Mouse (Mus musculus) spleen, adult 2 months (tissue): ENCODE results near the gene Tbx21. TPM values are rescaled to one million over a fixed set of nuclear protein-coding genes. Genes with fewer than 3 reads are reported as not detected.

Source experiments
- DNase-seq, 2 experiments: peaks; one replicate each; pipeline versions ENCODE4 v3.0.0 to v3.0.0-alpha.2; 2012 to 2021; ENCODE audit warnings: low spot score in 2 of 2, low read depth in 1 of 2
- H3K27ac ChIP-seq: fragments of 200-500 bp; 2 replicates; pipeline ENCODE4 v1.5.1; 2012; ENCODE audit warnings: low read length, inconsistent platforms; ENCODE audit not compliant: insufficient read depth
- H3K27me3 ChIP-seq: fragments of 200-500 bp; 2 replicates; pipeline ENCODE4 v1.6.1; 2012; ENCODE audit warnings: mild to moderate bottlenecking, moderate library complexity, low read length, inconsistent platforms; ENCODE audit not compliant: control insufficient read depth, insufficient read depth
- H3K36me3 ChIP-seq: fragments of 200-500 bp; 2 replicates; pipeline ENCODE4 v1.6.1; 2012; ENCODE audit warnings: mild to moderate bottlenecking, low read length, inconsistent platforms; ENCODE audit not compliant: control insufficient read depth, insufficient read depth
- H3K4me1 ChIP-seq: fragments of 200-500 bp; 2 replicates; pipeline ENCODE4 v1.6.1; 2011; ENCODE audit warnings: inconsistent platforms; ENCODE audit not compliant: control insufficient read depth, insufficient read depth, insufficient read length
- H3K4me3 ChIP-seq: fragments of 200-500 bp; 2 replicates; pipeline ENCODE4 v1.5.1; 2011; ENCODE audit warnings: mild to moderate bottlenecking, inconsistent platforms; ENCODE audit not compliant: insufficient read depth, insufficient read length; ENCODE audit errors: extremely low read depth
- CTCF ChIP-seq: fragments of 200-500 bp; IDR thresholded peaks from 2 replicates; pipeline ENCODE4 v1.5.1; 2011; ENCODE audit warnings: mild to moderate bottlenecking, inconsistent platforms; ENCODE audit not compliant: insufficient read depth, insufficient read length, insufficient replicate concordance; ENCODE audit errors: extremely low read depth
- POLR2A ChIP-seq: fragments of 200-500 bp; IDR thresholded peaks from 2 replicates; pipeline ENCODE4 v1.6.1; 2011; ENCODE audit warnings: low read depth, low read length, inconsistent platforms
- WGBS: fragments of 180-500 bp; shearing (Covaris S2); methylation state at CpG from one replicate; pipeline ENCODE4 v1.1.7; 2018; 5-methylcytosine and 5-hydroxymethylcytosine counted together
- polyA plus RNA-seq: library from polyadenylated mRNA; depleted of rRNA; stranded (reverse); fragments of >200 nt; gene quantifications from 2 replicates; pipeline ENCODE4 v1.2.3, GENCODE M21; 2012

The Tbx21 gene
- polyA plus RNA-seq, 1 experiment: 10.9 TPM

DNA sequence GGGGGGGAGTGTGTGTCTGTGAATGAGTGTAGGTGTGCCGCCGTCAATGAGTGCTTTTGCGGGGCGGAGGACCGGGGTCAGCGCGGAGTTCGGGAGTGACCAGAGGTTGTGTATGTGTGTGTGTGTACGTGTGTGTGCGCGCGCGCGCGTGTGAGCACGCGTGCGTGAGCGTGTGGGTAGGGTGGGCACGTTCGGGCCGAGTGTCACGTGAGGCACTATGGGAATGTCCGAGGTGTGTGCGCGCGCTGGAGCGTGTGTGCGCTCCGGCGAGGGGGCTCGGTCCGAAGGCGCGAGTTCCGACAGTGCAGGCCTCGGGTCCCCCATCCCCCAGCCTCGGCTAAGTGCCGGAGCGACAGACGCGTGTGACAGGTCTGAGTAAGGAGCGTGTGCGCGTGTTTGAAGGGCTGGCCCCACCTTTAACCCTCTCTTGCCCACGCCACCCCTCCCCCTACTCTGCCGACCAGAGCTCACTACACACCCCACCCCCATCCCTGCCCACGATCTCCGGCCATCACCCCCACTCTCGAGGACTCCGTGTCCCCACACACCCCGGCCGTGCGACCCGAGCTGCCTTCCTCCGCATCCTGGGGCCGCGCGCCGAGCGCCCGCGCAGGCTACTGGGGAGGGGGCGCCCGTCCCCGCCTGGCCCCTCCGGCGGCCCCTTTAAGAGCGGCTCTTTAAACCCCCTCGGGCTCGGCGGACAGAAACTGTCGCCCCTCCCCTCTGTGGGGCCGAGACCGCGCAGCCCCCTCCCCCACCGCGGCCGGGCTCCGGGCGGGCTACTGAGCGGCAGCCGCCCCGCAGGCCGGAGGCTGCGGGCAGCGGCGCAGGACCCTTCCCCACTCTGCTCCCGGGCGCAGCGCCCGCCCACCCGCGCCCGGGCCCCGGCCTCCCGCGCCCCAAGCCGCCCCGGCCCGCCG, 35.5 kb upstream of the Tbx21 start:
- no peak for DNase-seq
- WGBS: 1% methylated on average over 78 of the region's 102 CpGs
- H3K36me3 ChIP-seq: no peaks in the 10 kb centered on the region
- H3K27ac ChIP-seq: peak overlapping the region; percentile 61
- TF ChIP-seq POLR2A: no peak
- no peak for TF ChIP-seq CTCF
- H3K4me3 ChIP-seq: peak overlapping the region; percentile 53
- H3K27me3 ChIP-seq: peaks cover 15% of the 10 kb centered on the region
- H3K4me1 ChIP-seq: peaks cover 14% of the 10 kb centered on the region

DNA sequence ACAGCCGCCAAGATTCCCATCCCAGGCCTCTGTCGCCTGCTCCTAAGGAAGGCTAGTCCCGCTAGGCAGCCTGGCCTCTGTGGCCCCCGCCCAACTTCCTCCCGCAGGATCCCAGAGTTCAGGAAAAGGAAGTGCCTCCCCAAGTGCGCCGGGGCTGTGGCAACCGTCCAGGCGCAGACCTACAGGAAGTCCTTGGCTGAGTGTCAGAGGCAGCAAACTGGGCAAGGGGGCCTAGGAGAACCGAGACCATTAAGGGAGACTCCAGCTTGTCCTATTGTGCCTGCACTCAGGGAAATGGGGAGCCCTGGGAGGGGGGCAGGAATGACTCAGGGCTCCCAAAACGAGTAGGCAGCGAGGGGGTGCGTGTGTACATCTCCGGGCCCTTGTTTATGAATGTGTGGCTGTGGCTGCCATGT, 34.9 kb upstream of the Tbx21 start:
- no peaks in the 10 kb centered on the region for H3K36me3 ChIP-seq
- 8% methylated on average over 14 of the region's 14 CpGs for WGBS
- H3K4me1 ChIP-seq: peaks cover 14% of the 10 kb centered on the region
- TF ChIP-seq POLR2A: no peak; the same call in 1 of the 2 replicates
- no peak for TF ChIP-seq CTCF
- H3K27ac ChIP-seq: peak overlapping the region; percentile 69
- peaks cover 15% of the 10 kb centered on the region for H3K27me3 ChIP-seq
- peak overlapping the region; percentile 53; the same call in 1 of the 2 replicates for H3K4me3 ChIP-seq
- no peak for DNase-seq

DNA sequence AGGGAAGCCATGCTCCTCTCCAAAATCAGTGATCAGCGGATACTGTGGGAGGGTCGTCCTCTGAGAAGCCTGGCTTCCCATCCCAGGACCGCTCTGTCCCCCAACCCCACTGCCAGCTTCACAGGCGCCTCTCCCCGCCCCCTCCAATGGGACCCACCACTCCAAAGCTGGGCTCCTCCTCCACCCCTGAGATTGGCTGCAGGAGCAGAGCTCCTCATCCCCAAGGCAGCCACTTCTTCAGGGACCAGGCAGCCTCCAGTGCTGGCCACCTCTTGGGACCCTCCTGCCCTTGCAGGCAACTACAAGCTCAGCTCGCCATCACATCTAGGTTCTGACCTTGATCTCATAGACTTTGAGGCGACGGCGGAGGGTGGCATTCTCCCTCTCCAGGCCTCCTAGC, 33.9 kb upstream of the Tbx21 start:
- Histone ChIP-seq H3K27ac (0 out of 2 replicates have a peak overlapping the region, but pooled peaks have one; percentile 69), H3K36me3 (no peaks in the 10 kb centered on the region), H3K4me3 (no peak overlapping the region), H3K27me3 (peaks cover 15% of the 10 kb centered on the region), H3K4me1 (peaks cover 17% of the 10 kb centered on the region)
- TF ChIP-seq CTCF: no peak
- no peak for TF ChIP-seq POLR2A
- 90% methylated on average over 9 of the region's 9 CpGs for WGBS
- DNase-seq: no peak

DNA sequence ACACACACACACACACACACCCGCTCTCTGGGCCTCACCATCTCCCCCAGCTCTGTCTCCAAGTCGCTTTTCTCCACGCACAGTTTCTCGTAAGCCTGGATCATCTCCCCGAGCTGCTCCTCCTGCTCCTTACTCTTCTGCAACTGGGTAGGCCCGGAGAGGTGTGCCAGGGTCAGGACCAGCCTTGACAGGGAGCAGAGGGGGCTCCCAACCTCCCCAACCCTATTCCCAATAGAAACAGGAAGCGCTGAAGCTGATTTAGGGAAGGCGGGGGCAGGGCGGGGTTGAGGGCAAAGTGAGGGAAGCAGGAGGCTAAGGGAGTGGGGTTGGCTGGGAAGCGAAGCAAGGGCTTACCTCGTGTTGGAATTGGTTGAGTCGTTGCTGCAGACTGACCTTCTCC, 33.5 kb upstream of the Tbx21 start:
- 78% methylated on average over 12 of the region's 12 CpGs for WGBS
- TF ChIP-seq POLR2A (no peak), CTCF (no peak)
- DNase-seq: no peak
- Histone ChIP-seq H3K27me3 (peaks cover 15% of the 10 kb centered on the region), H3K27ac (no peak overlapping the region), H3K4me3 (no peak overlapping the region), H3K36me3 (no peaks in the 10 kb centered on the region), H3K4me1 (peaks cover 21% of the 10 kb centered on the region)

DNA sequence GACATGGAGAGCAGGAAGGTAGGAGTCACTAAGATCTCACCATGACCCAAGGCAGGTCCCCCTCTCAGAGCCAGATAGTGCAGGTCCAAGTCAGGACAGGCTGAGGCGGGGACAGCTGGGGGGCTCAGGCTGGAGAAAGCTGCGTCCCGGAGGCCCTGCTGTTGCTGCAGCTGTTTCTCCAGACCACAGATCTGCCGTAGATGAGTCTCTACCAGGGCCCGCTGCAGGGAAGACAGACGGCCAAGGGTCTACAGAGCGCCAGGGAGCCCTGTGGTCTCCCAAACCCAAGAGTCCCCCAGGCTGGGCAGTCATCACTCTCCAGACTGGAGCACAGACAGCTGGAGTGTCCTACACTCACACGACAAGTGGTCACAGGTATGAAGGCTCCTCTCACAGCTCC, 32.2 kb upstream of the Tbx21 start:
- H3K27me3 ChIP-seq: peaks cover 14% of the 10 kb centered on the region
- H3K4me1 ChIP-seq: peaks cover 33% of the 10 kb centered on the region
- no peak overlapping the region for H3K4me3 ChIP-seq
- WGBS: 53% methylated on average over 8 of the region's 8 CpGs
- TF ChIP-seq POLR2A (no peak), CTCF (no peak)
- no peak overlapping the region for H3K27ac ChIP-seq
- no peaks in the 10 kb centered on the region for H3K36me3 ChIP-seq
- DNase-seq: no peak

DNA sequence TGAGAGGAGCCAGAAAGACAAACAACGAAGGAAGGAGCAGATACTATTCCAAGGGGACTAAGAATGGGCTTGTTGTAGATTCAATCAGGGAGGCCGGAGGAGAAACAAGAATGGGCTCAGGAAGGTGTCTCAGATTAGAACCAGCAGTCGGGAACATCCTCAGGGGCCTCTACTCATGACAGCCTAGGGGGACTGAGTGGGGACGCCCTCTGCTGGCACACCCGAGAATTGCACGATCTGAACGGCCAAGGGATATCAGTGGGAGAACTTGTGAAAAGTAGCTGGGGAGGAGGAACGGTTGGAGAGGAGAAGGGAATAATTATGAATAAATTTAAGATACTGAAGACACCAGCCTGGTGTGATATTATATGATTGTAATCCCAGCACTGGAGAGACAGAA, 31.6 kb upstream of the Tbx21 start:
- Histone ChIP-seq H3K27me3 (peaks cover 12% of the 10 kb centered on the region), H3K36me3 (no peaks in the 10 kb centered on the region), H3K4me1 (peaks cover 38% of the 10 kb centered on the region), H3K4me3 (no peak overlapping the region), H3K27ac (no peak overlapping the region)
- DNase-seq: peak in 1 of 2 experiments; percentile 74
- TF ChIP-seq POLR2A (no peak), CTCF (peak; percentile 96)
- 23% methylated on average over 8 of the region's 8 CpGs for WGBS

DNA sequence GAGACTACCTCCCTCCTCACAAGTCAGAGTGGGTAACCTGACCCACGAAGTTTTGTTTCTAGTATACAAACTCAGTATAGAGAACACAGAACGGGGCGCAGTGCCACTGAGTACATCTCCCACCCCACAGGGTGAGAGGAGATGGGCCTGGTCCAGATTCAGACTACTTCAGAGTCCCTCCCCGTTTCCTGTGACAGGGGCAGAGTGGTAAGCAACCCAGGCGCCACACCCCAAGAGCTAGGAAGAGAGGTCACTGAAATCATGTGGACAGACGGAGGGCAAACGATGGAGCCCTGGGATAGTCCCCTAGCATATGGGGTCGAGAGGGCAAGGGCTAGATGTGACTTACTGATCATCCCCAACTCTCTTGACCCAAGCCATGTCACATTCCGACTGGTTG, 30.8 kb upstream of the Tbx21 start:
- TF ChIP-seq POLR2A (no peak), CTCF (no peak)
- WGBS: 77% methylated on average over 9 of the region's 9 CpGs
- peaks cover 43% of the 10 kb centered on the region for H3K4me1 ChIP-seq
- no peak overlapping the region for H3K4me3 ChIP-seq
- H3K27ac ChIP-seq: peak overlapping the region; percentile 85
- H3K27me3 ChIP-seq: peaks cover 5% of the 10 kb centered on the region
- no peaks in the 10 kb centered on the region for H3K36me3 ChIP-seq
- no peak for DNase-seq
